Mouse (Mus musculus) macrophage (primary cell): ENCODE results near the gene Olfr1330. TPM values are rescaled to one million over a fixed set of nuclear protein-coding genes. Genes with fewer than 3 reads are reported as not detected.
"Not testable (repeated sequence)": the region's sequence is repeated elsewhere in the genome, so short reads cannot be mapped to it uniquely, and the experiment has no call there.

Source experiments
- H3K27ac ChIP-seq: fragments of 350-480 bp; formaldehyde crosslinking; 2 replicates; pipeline ENCODE4 v1.9.0; 2021
- H3K36me3 ChIP-seq: fragments of 350-480 bp; formaldehyde crosslinking; 2 replicates; pipeline ENCODE4 v1.9.0; 2021; ENCODE audit errors: inconsistent target
- H3K4me3 ChIP-seq: fragments of 350-480 bp; formaldehyde crosslinking; 2 replicates; pipeline ENCODE4 v1.9.0; 2021; ENCODE audit errors: inconsistent target
- H3K79me2 ChIP-seq: fragments of 350-480 bp; formaldehyde crosslinking; 2 replicates; pipeline ENCODE4 v1.9.0; 2021; ENCODE audit errors: inconsistent target
- WGBS: methylation state at CpG from one replicate; pipeline ENCODE4 v1.1.7; 2026; ENCODE audit warnings: inconsistent platforms; ENCODE audit not compliant: missing documents; 5-methylcytosine and 5-hydroxymethylcytosine counted together
- polyA plus RNA-seq: library from polyadenylated mRNA; stranded (reverse); fragments of 250-400 nt; gene quantifications from 3 replicates; pipeline ENCODE4 v1.2.4, GENCODE M21; 2018; ENCODE audit warnings: inconsistent platforms
- total RNA-seq, 78 experiments: library from RNA; depleted of rRNA; stranded (reverse); fragments of 250-400 nt; gene quantifications; 1 replicate in 9 of 78; 2 replicates in 24 of 78; 3 replicates in 43 of 78; 4 replicates in 2 of 78; pipeline ENCODE4 v1.2.4; 2018; ENCODE audit warnings: inconsistent platforms in 56 of 78

Gene Olfr1330
- total RNA-seq (2018; cell fraction: chromatin; rRNA removed), result not detected
- not detected for total RNA-seq (2018; cell fraction: cytosol; rRNA removed)
- total RNA-seq (2018; cell fraction: nucleus; rRNA removed), result not detected
- not detected in 3 replicates for polyA plus RNA-seq

- WGBS, result 95% methylated on average over 1 of the region's 1 CpGs
Observed at GRCm38 (mm10) chr4:118888297-118888696, at the start of gene Olfr1330. Olfr1330 (plus strand) TSS chr4:118888597.

GRCm38 (mm10) chr4:118861791-118862190 lies 26.6 kb upstream of the Olfr1330 start:
- WGBS, result 91% methylated on average over 1 of the region's 1 CpGs
- H3K36me3 ChIP-seq, result no peaks in the 10 kb centered on the region
- H3K79me2 ChIP-seq, result no peaks in the 10 kb centered on the region
- H3K4me3 ChIP-seq, result no peak overlapping the region
- no peak overlapping the region for H3K27ac ChIP-seq

More at GRCm38 (mm10) chr4:118888297-118888696, at the start of gene Olfr1330:
- Histone ChIP-seq H3K79me2 (no peaks in the 10 kb centered on the region), H3K4me3 (no peak within 1 kb of the TSS), H3K36me3 (no peaks in the 10 kb centered on the region), H3K27ac (no peak within 1 kb of the TSS)

GRCm38 (mm10) chr4:118862704-118863103 lies 25.7 kb upstream of the Olfr1330 start:
- H3K79me2 ChIP-seq, result no peaks in the 10 kb centered on the region
- no peak overlapping the region for H3K27ac ChIP-seq
- no peaks in the 10 kb centered on the region for H3K36me3 ChIP-seq
- 76% methylated on average over 4 of the region's 4 CpGs for WGBS
- no peak overlapping the region for H3K4me3 ChIP-seq

GRCm38 (mm10) chr4:118864349-118864748 lies 24.0 kb upstream of the Olfr1330 start, which contains the start of gene Olfr1331:
Olfr1331 (plus strand) TSS chr4:118864649.
- Histone ChIP-seq H3K79me2 (no peaks in the 10 kb centered on the region), H3K4me3 (no peak within 1 kb of the TSS), H3K36me3 (no peaks in the 10 kb centered on the region), H3K27ac (no peak within 1 kb of the TSS)
- WGBS, result 100% methylated on average over 1 of the region's 1 CpGs

- no peaks in the 10 kb centered on the region for H3K79me2 ChIP-seq
- no peak overlapping the region for H3K27ac ChIP-seq
- no peaks in the 10 kb centered on the region for H3K36me3 ChIP-seq
- no peak overlapping the region for H3K4me3 ChIP-seq
Observed at GRCm38 (mm10) chr4:118867566-118867965, 20.8 kb upstream of the Olfr1330 start.

GRCm38 (mm10) chr4:118901981-118902380 lies 13.6 kb downstream of the Olfr1330 start:
- H3K36me3 ChIP-seq, result no peaks in the 10 kb centered on the region
- no peak overlapping the region for H3K4me3 ChIP-seq
- H3K79me2 ChIP-seq, result no peaks in the 10 kb centered on the region
- H3K27ac ChIP-seq, result no peak overlapping the region
- 80% methylated on average over 2 of the region's 2 CpGs for WGBS

- 83% methylated on average over 1 of the region's 2 CpGs for WGBS
- H3K79me2 ChIP-seq, H3K36me3 ChIP-seq, H3K4me3 ChIP-seq, H3K27ac ChIP-seq: not testable (repeated sequence)
Observed at GRCm38 (mm10) chr4:118917365-118917764, 29.0 kb downstream of the Olfr1330 start, which contains the start of gene Olfr1329. Olfr1329 (minus strand) TSS chr4:118917465.

GRCm38 (mm10) chr4:118931326-118931725 lies 42.9 kb downstream of the Olfr1330 start:
- 87% methylated on average over 3 of the region's 3 CpGs for WGBS

GRCm38 (mm10) chr4:118938512-118938911 lies 50.1 kb downstream of the Olfr1330 start, which contains the start of gene Olfr1328:
Olfr1328 (minus strand) TSS chr4:118938612.
- Histone ChIP-seq H3K4me3 (no peak within 1 kb of the TSS), H3K27ac (no peak within 1 kb of the TSS), H3K36me3 (no peaks in the 10 kb centered on the region), H3K79me2 (no peaks in the 10 kb centered on the region)
- WGBS, result 83% methylated on average over 2 of the region's 2 CpGs

More at GRCm38 (mm10) chr4:118931326-118931725, 42.9 kb downstream of the Olfr1330 start:
- H3K36me3 ChIP-seq, H3K79me2 ChIP-seq, H3K27ac ChIP-seq, H3K4me3 ChIP-seq: not testable (repeated sequence)

Other genes starting within 250 kb of the Olfr1330 start
- not detected in 3 replicates for gene Olfr62, start 229.6 kb upstream of the Olfr1330 start, polyA plus RNA-seq
- not detected in 3 replicates for gene Olfr1342, start 195.8 kb upstream of the Olfr1330 start, polyA plus RNA-seq
- gene Olfr1341, start 185.1 kb upstream of the Olfr1330 start, polyA plus RNA-seq, result not detected in 3 replicates
- not detected in 3 replicates for gene Olfr1340, start 168.5 kb upstream of the Olfr1330 start, polyA plus RNA-seq
- gene Olfr1339, start 156.4 kb upstream of the Olfr1330 start, polyA plus RNA-seq, result not detected in 3 replicates
- not detected in 3 replicates for gene Olfr1338, start 129.9 kb upstream of the Olfr1330 start, polyA plus RNA-seq
- gene Olfr1337, start 106.0 kb upstream of the Olfr1330 start, polyA plus RNA-seq, result not detected in 3 replicates
- gene Olfr1335, start 78.7 kb upstream of the Olfr1330 start, polyA plus RNA-seq, result not detected in 3 replicates
- not detected in 3 replicates for gene Olfr1333, start 52.3 kb upstream of the Olfr1330 start, polyA plus RNA-seq
- not detected in 3 replicates for gene Olfr1331, start 23.9 kb upstream of the Olfr1330 start, polyA plus RNA-seq
- not detected in 3 replicates for gene Olfr1329, start 28.9 kb downstream of the Olfr1330 start, polyA plus RNA-seq
- gene Olfr1328, start 50.0 kb downstream of the Olfr1330 start, polyA plus RNA-seq, result not detected in 3 replicates
- gene Lao1, start 73.0 kb downstream of the Olfr1330 start, polyA plus RNA-seq, result not detected in 3 replicates
- gene Slc2a1, start 220.1 kb downstream of the Olfr1330 start, polyA plus RNA-seq, result 5.5 to 14.5 TPM (median 7.5 TPM) in 3 replicates